Mouse (Mus musculus) liver, postnatal 0 days (tissue): ENCODE measurements at regions not wholly inside any gene's neighbourhood (a gene's known extent, or its start where the extent isn't known, plus 50 kb on each side); places are given as distances from the start of the nearest gene placed in this dataset.

Source experiments
- CTCF ChIP-seq: sonication (generic); IDR thresholded peaks from 2 replicates; pipeline ENCODE4 v1.5.1; 2016; ENCODE audit warnings: antibody characterized with exemption, low read depth
- EP300 ChIP-seq: IDR thresholded peaks from 2 replicates; pipeline ENCODE4 v1.6.1; 2016; ENCODE audit warnings: antibody characterized with exemption, low read depth, mild to moderate bottlenecking

GRCm38 (mm10) chr9:100392262-100392661 is 94.3 kb downstream of the Il20rb start:
- TF ChIP-seq CTCF (no peak), EP300 (no peak)
